Comparison of ENCODE assay signal across 13 mouse cellular contexts in genomic region chr10:43373035-43373434, GRCm38 (mm10).
"Had no signal": no experiment of that assay in that cellular context is flagged by ENCODE, and none has a peak within 500 bp of the region (broad histone marks: within the 10 kb centered on the region; RNA-seq: fewer than 3 reads in every experiment).

No protein-coding gene starts in this region.

- ATAC-seq: inflammation-experienced regulatory T-cells, adult 6 months; liver, embryonic 12.5 days had no signal

- DNase-seq: layer of hippocampus, adult 9-11 months; liver; right cerebral cortex, postnatal 25 days had no signal

- H3K4me3 ChIP-seq: layer of hippocampus, adult 2 months; limb, embryonic 10.5 days; limb, embryonic 13.5 days; liver, embryonic 12.5 days; liver, embryonic 15.5 days; lung, embryonic 15.5 days; megakaryocyte, embryonic 14.5 days; neural tube, embryonic 12.5 days had no signal

- H3K27ac ChIP-seq: layer of hippocampus, adult 2 months; limb, embryonic 10.5 days; limb, embryonic 13.5 days; liver, embryonic 12.5 days; liver, embryonic 15.5 days; lung, embryonic 15.5 days; neural tube, embryonic 12.5 days had no signal

- H3K27me3 ChIP-seq: limb, embryonic 13.5 days; liver, embryonic 12.5 days; liver, embryonic 15.5 days; lung, embryonic 15.5 days; megakaryocyte, embryonic 14.5 days; neural tube, embryonic 12.5 days had no signal

- H3K4me1 ChIP-seq: liver, embryonic 12.5 days; liver, embryonic 15.5 days; lung, embryonic 15.5 days; megakaryocyte, embryonic 14.5 days; neural tube, embryonic 12.5 days had no signal

- H3K9ac ChIP-seq: limb, embryonic 13.5 days; liver, embryonic 12.5 days; liver, embryonic 15.5 days; lung, embryonic 15.5 days; neural tube, embryonic 12.5 days had no signal

- H3K9me3 ChIP-seq: limb, embryonic 10.5 days; limb, embryonic 13.5 days; liver, embryonic 12.5 days; liver, embryonic 15.5 days; lung, embryonic 15.5 days; megakaryocyte, embryonic 14.5 days; neural tube, embryonic 12.5 days had no signal

- H3K36me3 ChIP-seq: limb, embryonic 10.5 days; limb, embryonic 13.5 days; liver, embryonic 12.5 days; liver, embryonic 15.5 days; lung, embryonic 15.5 days; neural tube, embryonic 12.5 days had no signal

- H3K4me2 ChIP-seq: liver, embryonic 12.5 days; liver, embryonic 15.5 days; lung, embryonic 15.5 days; midbrain, embryonic 11.5 days; neural tube, embryonic 12.5 days had no signal
